Mouse (Mus musculus) heart, adult 2 months (tissue): ENCODE results near the gene Gm21981. TPM values are rescaled to one million over a fixed set of nuclear protein-coding genes. Genes with fewer than 3 reads are reported as not detected.

ENCODE experiments used
- DNase-seq, 2 experiments: peaks; one replicate each; pipeline ENCODE4 v3.0.0; 2021
- H3K27ac ChIP-seq: fragments of 200-600 bp; 2 replicates; pipeline ENCODE4 v1.8.1; 2022
- H3K27me3 ChIP-seq: fragments of 200-500 bp; 2 replicates; pipeline ENCODE4 v1.6.1; 2012; ENCODE audit warnings: mild to moderate bottlenecking, low read length, inconsistent platforms, mixed read lengths; ENCODE audit not compliant: control insufficient read depth, insufficient read depth
- H3K36me3 ChIP-seq: fragments of 200-500 bp; 2 replicates; pipeline ENCODE4 v1.6.1; 2012; ENCODE audit warnings: low read length, inconsistent platforms; ENCODE audit not compliant: control insufficient read depth, insufficient read depth
- H3K4me1 ChIP-seq: fragments of 200-500 bp; 2 replicates; pipeline ENCODE4 v1.6.1; 2011; ENCODE audit warnings: low read length; ENCODE audit not compliant: control insufficient read depth, insufficient read depth
- H3K4me3 ChIP-seq: fragments of 200-600 bp; 2 replicates; pipeline ENCODE4 v1.8.1; 2022
- H3K79me2 ChIP-seq: fragments of 200-500 bp; replicated peaks from 2 replicates; pipeline ENCODE4 v1.6.1; 2012; ENCODE audit warnings: mild to moderate bottlenecking, inconsistent platforms, low read length, moderate library complexity, mixed read lengths; ENCODE audit not compliant: control insufficient read depth, insufficient read depth
- H3K9ac ChIP-seq: fragments of 200-500 bp; 2 replicates; pipeline ENCODE4 v1.6.1; 2012; ENCODE audit warnings: low read depth, mild to moderate bottlenecking, control low read depth, inconsistent platforms, low read length, mixed read lengths
- CTCF ChIP-seq: fragments of 200-600 bp; IDR thresholded peaks from 2 replicates; pipeline ENCODE4 v1.8.1; 2022; ENCODE audit warnings: antibody characterized with exemption, mild to moderate bottlenecking, moderate library complexity
- EP300 ChIP-seq: fragments of 200-500 bp; IDR thresholded peaks from 2 replicates; pipeline ENCODE4 v1.6.1; 2011; ENCODE audit warnings: low read depth, low read length, control low read depth; ENCODE audit not compliant: insufficient read depth
- POLR2A ChIP-seq: fragments of 200-500 bp; IDR thresholded peaks from 2 replicates; pipeline ENCODE4 v1.6.1; 2011; ENCODE audit warnings: mild to moderate bottlenecking, low read depth, low read length, control low read depth; ENCODE audit not compliant: insufficient read depth
- WGBS: fragments of 180-500 bp; shearing (Covaris S2); methylation state at CpG from one replicate; pipeline ENCODE4 v1.1.7; 2018; 5-methylcytosine and 5-hydroxymethylcytosine counted together
- intact Hi-C: fragments of 180-260 bp; cut with DNase I; formaldehyde crosslinking; loops from one replicate; pipeline ENCODE4 v1.15.1; 2025
- polyA plus RNA-seq: library from polyadenylated mRNA; depleted of rRNA; stranded (reverse); fragments of >200 nt; gene quantifications from 2 replicates; pipeline ENCODE4 v1.2.3, GENCODE M21; 2012
- total RNA-seq, 2 experiments: library from RNA; stranded (reverse); gene quantifications; 2 replicates each; pipeline ENCODE4 v1.2.3; 2021

The Gm21981 gene
- total and polyA plus RNA-seq, 3 experiments = 0.78 to 1.2 (median 0.89) TPM

GRCm38 (mm10) chr17:47707961-47708360 lies 13.7 kb upstream of the Gm21981 start:
- H3K36me3 ChIP-seq = no peaks in the 10 kb centered on the region
- no peaks in the 10 kb centered on the region for H3K79me2 ChIP-seq
- intact Hi-C loops = no loop called here
- no peak overlapping the region for H3K27ac ChIP-seq
- no peak for TF ChIP-seq POLR2A
- no peak for TF ChIP-seq CTCF
- TF ChIP-seq EP300 = no peak
- no peaks in the 10 kb centered on the region for H3K4me1 ChIP-seq
- no peaks in the 10 kb centered on the region for H3K27me3 ChIP-seq
- 80% methylated on average over 3 of the region's 3 CpGs for WGBS
- DNase-seq = no peak
- no peak overlapping the region for H3K9ac ChIP-seq
- H3K4me3 ChIP-seq = no peak overlapping the region

GRCm38 (mm10) chr17:47706196-47706595 lies 11.9 kb upstream of the Gm21981 start:
- Histone ChIP-seq H3K9ac (no peak overlapping the region), H3K36me3 (no peaks in the 10 kb centered on the region), H3K27ac (no peak overlapping the region), H3K4me3 (no peak overlapping the region), H3K4me1 (no peaks in the 10 kb centered on the region), H3K79me2 (no peaks in the 10 kb centered on the region), H3K27me3 (no peaks in the 10 kb centered on the region)
- TF ChIP-seq CTCF = no peak
- no peak for TF ChIP-seq EP300
- no peak for TF ChIP-seq POLR2A
- WGBS = 32% methylated on average over 1 of the region's 1 CpGs
- no peak for DNase-seq
- intact Hi-C loops = no loop called here

- WGBS = 79% methylated on average over 4 of the region's 4 CpGs
- no peaks in the 10 kb centered on the region for H3K36me3 ChIP-seq
- no peaks in the 10 kb centered on the region for H3K27me3 ChIP-seq
- H3K4me3 ChIP-seq = no peak overlapping the region
- no peak overlapping the region for H3K27ac ChIP-seq
- H3K4me1 ChIP-seq = no peaks in the 10 kb centered on the region
- H3K9ac ChIP-seq = no peak overlapping the region
- DNase-seq = no peak
- intact Hi-C loops = no loop called here
- TF ChIP-seq CTCF (peak; percentile 41), POLR2A (no peak)
- no peaks in the 10 kb centered on the region for H3K79me2 ChIP-seq
These were observed 10.4 kb upstream of the Gm21981 start for GRCm38 (mm10) chr17:47704692-47705091.

DNA sequence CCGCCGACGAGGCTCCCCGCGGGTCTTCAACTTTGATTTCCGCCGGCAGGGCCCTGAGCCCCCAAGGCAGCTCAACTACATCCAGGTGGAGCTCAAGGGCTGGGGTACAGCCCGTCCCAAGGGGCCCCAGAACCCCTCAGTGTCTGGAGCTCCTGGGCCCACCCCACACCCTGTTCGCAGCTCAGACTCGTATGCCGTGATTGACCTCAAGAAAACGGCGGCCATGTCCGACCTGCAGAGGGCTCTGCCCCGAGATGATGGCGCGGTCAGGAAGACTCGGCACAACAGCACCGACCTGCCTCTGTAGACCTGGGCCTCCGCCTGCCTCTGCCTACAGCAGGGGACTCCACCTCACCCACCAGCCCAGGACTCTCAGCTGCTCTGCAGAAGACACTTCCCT lies 9.3 kb upstream of the Gm21981 start:
- intact Hi-C loops = no loop called here
- WGBS = 68% methylated on average over 20 of the region's 20 CpGs
- Histone ChIP-seq H3K4me3 (no peak overlapping the region), H3K27me3 (no peaks in the 10 kb centered on the region), H3K79me2 (no peaks in the 10 kb centered on the region), H3K9ac (no peak overlapping the region), H3K36me3 (no peaks in the 10 kb centered on the region), H3K27ac (no peak overlapping the region), H3K4me1 (no peaks in the 10 kb centered on the region)
- TF ChIP-seq EP300 (no peak), CTCF (no peak), POLR2A (no peak)
- no peak for DNase-seq

- H3K9ac ChIP-seq = no peak overlapping the region
- no peaks in the 10 kb centered on the region for H3K4me1 ChIP-seq
- no peak overlapping the region for H3K4me3 ChIP-seq
- H3K79me2 ChIP-seq = no peaks in the 10 kb centered on the region
- no peaks in the 10 kb centered on the region for H3K36me3 ChIP-seq
- no peaks in the 10 kb centered on the region for H3K27me3 ChIP-seq
- no peak for DNase-seq
- no peak overlapping the region for H3K27ac ChIP-seq
- intact Hi-C loops = no loop called here
- no peak for TF ChIP-seq POLR2A
- no peak for TF ChIP-seq CTCF
- no peak for TF ChIP-seq EP300
- WGBS = 71% methylated on average over 28 of the region's 28 CpGs
These were observed 8.5 kb upstream of the Gm21981 start for GRCm38 (mm10) chr17:47702548-47703345.

DNA sequence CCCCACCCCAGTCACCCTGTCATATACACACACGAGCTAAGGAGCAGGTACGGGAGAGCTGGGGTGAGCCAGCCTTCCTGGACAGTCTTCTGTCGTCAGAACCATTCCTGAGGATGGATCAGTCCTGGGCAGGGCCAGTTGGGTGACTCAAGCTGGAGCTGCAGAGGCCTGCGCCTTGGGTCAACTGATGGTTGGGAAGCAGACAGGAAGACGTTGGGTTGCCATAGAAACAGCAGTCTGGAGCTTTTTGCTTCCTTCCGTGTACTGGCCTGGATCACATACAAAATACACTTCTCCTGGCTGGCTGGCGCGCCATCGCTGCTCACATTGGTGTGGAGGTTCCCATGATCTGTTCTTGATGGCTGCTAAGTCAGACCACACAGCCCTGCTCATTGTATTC lies 7.5 kb upstream of the Gm21981 start:
- no peak for DNase-seq
- intact Hi-C loops = no loop called here
- no peak overlapping the region for H3K4me3 ChIP-seq
- H3K27me3 ChIP-seq = no peaks in the 10 kb centered on the region
- H3K79me2 ChIP-seq = no peaks in the 10 kb centered on the region
- H3K36me3 ChIP-seq = no peaks in the 10 kb centered on the region
- no peak for TF ChIP-seq CTCF
- no peaks in the 10 kb centered on the region for H3K4me1 ChIP-seq
- H3K9ac ChIP-seq = no peak overlapping the region
- 73% methylated on average over 9 of the region's 9 CpGs for WGBS
- no peak overlapping the region for H3K27ac ChIP-seq
